Mouse (Mus musculus): ENCODE results near the gene Scimp.

GRCm38 (mm10) chr11:70833408-70833807 lies 21.0 kb upstream of the Scimp start:
- no peak for TF ChIP-seq GATA2 (IDR thresholded peaks at IDR 0.05; ENCODE audit: borderline replicate concordance, low read depth, low read length)
- no peak for TF ChIP-seq CTCF (IDR thresholded peaks at IDR 0.05; ENCODE audit: low read depth, low read length)
- no peak for TF ChIP-seq GATA1 (IDR thresholded peaks at IDR 0.05; ENCODE audit: borderline replicate concordance, low read length)
- no peak for TF ChIP-seq POLR2AphosphoS5 (IDR thresholded peaks at IDR 0.05; ENCODE audit: insufficient replicate concordance, low read depth, low read length)
- no peak for TF ChIP-seq TAL1 (conservative IDR thresholded peaks at IDR 0.05; ENCODE audit: low read depth, low read length)
